Mouse (Mus musculus) cerebellum, adult 2 months (tissue): ENCODE measurements around the gene Mob3b.

Source experiments
- CTCF ChIP-seq: fragments of 200-500 bp; IDR thresholded peaks from 2 replicates; pipeline ENCODE4 v1.5.1; 2011; ENCODE audit warnings: low read depth, mild to moderate bottlenecking, control low read depth, low read length, moderate library complexity, borderline replicate concordance; ENCODE audit not compliant: insufficient read depth
- POLR2A ChIP-seq: fragments of 200-500 bp; IDR thresholded peaks from 2 replicates; pipeline ENCODE4 v1.6.1; 2011; ENCODE audit warnings: low read length, control low read depth, borderline replicate concordance; ENCODE audit not compliant: insufficient read depth

DNA sequence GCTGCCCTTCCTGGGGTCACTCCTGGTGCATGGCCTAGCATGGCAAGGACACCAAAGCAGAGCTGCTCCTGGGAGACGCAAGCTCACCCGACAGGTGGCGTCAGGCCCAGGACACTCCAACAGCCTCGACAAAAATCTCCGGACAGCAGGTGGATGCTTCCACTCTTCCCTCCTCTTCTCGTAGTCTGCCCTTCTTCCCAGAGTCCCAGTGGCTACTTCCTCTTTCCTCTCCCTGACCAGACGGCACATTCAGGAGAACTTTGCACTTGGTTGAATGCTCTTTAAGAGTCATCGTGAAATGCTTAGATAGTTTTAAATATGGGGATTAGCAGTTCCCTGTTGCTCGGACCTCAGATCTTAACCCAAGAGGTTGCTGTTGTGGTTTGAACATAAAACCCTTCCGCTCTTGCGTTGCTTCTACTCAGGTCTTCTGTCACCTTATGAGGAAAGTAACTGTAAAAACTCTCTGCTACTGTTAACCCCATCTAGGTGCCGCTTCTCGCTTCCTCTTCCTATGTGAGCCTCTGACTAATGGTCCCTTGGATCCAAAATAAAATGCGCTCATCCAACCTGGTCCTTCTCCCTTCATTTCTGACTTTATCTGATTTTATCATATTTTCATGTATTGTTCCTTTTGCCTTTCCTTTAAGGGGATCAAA lies 52.0 kb downstream of the Mob3b start:
- TF ChIP-seq POLR2A = no peak
- TF ChIP-seq CTCF = no peak
